Mouse (Mus musculus) thymus, postnatal 10 days (tissue): ENCODE results near the gene Dtymk.
"Not testable (repeated sequence)": the region's sequence is repeated elsewhere in the genome, so short reads cannot be mapped to it uniquely, and the experiment has no call there.

ENCODE experiments used
- DNase-seq, 2 experiments: peaks; one replicate each; pipeline ENCODE4 v3.0.0; 2021; ENCODE audit warnings: low spot score in 2 of 2

Gene Dtymk

DNA sequence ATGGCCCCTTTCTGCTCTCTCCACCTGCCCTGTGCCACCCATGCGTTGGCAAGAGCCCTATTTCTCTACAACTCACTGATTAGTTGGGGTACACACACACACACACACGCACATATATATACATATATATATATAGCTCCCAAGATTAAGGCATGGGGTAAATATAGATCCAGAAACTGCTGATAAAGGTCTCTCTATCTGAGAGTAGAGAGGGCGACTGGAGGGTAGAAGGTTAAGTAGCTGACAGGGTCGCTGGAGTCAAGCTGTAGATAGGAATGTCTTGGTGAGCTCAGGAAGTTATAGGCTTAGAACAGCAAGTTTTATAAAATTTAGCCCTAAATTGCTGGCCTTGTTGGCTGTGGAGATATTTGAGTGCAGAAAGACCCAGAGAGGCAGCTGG, 3.1 kb upstream of the Dtymk start:
- DNase-seq, result no peak

GRCm38 (mm10) chr1:93803556-93804507, 2.1 kb upstream of the Dtymk start, which contains the start of gene Ing5:
Ing5 (plus strand) TSS chr1:93803965.
- DNase-seq, result peak; percentile 99 to 100

GRCm38 (mm10) chr1:93802771-93803170, 1.0 kb upstream of the Dtymk start:
- DNase-seq, result no peak

GRCm38 (mm10) chr1:93800670-93801503, 847 bp downstream of the Dtymk start:
- no peak for DNase-seq

DNA sequence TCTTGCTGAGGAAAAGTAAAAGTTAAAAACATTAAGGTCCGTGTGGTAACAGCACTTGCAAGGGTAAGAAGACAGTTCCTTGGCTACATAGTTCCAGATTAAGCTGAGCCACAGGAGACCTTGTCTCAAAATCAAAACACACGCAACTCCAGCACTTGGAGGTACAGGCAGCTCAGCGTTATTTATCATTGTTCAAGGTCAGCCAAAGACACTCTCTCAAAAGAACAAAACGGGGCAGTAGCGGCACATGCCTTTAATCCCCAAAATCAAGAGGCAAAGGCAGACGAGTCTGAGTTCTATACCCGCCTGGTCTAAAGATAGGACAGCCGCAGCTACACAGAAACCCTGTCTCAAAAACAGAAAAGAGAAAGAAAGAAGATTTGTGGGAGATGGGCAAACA, 5.8 kb downstream of the Dtymk start:
- no peak for DNase-seq

DNA sequence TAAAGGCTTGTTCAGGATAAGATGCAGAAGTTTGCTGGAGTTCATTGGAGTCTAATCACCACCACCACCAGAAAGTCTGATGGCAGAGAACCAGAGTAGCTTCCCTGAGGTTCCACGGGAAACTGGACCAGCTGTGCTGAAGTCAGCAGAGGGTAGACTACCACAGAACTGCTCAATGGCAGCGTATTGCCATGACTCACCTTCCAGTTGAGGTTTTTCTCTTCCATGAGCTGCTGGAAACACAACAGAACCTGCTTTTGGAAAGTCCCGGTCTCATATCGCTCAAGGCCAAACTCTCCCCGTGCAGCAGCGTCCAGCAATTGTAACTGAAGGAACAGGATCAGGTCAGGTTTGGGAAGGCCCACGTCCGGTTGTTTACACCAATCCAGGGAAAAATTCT, 7.2 kb downstream of the Dtymk start:
- no peak for DNase-seq

DNA sequence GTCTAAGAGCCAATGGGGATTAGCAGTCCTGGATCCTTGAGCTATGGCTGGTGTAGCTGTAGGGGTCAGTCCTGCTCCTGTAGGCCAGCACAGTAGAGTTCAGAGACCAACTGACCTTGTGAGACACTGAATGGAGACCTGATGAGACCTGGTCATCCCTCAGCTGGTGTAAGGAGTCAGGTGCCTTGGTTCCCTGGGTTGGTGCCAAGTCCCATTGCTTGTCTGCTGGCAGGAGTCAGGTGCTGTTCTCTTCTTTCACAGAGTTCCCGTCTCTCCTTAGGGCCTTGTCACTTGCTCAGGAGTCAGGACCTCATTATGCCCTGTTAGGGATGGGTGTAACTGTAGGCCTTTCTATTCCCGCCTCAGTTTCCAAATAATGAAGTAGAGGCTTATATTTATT, 14.8 kb downstream of the Dtymk start:
- no peak for DNase-seq

- DNase-seq, result no peak
Observed at GRCm38 (mm10) chr1:93776686-93777085, 25.0 kb downstream of the Dtymk start.

DNA sequence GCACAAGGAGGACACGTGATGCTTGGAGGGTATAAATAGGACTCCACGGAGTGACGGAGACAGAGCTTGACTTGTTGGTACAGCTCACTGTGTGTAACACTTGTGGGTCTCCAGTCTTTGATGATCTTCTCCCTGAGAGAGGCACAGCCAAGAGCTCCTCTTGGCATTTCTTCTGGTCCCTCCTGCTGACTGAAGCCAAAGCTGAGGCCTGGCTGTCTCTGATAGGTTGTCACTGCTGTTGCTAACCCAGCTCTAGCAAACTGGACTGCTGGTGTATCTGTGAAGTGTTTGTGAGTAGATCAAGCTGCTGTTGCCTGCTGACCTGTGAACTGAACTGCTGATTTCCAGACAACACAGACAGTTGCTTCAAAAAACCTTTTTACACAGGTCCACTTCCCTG, 31.8 kb downstream of the Dtymk start:
- no peak for DNase-seq

DNA sequence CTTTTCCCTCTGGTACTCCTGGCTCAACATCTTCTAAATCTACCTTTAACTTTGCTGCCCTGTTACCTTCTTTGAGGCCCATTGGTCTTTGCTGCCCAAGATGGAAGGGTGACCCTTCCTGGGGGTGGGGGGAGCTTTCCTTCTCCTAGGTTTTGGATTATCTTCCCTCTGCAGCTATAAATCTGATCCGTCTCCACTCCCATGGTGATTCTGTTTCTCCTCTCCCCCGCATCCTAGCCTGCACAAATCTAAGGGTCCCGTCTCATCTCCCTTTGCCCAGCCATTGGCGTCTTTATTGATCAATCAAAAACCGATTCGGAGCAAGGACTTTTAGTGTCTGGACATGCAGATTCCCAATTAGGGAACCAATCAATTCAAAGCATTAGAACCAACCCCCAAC, 34.1 kb downstream of the Dtymk start:
- no peak for DNase-seq

DNA sequence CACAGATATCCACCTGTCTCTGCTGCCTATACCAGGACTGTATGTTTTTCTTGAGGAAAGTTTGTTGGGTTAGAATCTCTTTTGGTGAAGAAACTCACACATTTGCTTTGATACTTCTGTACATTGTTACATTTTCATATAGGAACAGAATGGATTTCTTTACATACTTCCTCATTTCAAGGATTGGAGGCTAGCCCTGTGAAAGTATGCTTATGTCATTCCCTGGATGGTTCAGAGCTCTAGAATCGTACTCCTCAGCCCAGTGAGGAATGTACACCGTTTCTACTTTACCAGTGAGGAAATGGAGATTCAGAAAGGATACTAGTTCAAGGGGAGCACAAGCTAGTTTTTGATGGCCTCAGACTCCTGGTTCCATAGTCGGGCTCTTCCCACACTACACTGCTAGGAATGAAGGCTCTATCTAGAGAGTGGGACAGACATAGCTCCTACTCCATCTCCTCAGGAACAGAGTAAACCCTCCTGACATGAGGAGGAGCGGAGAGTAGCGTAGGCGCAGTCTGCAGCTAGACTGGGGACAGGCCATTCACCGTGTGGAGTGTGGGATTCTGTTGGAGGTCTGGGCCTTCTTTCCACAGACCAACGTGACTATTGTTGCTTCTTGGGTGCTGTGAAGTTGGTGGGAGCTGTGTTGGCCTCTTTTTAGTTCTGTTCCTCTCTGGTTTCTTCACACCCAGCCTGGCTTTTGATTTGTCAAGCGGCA, 36.7 kb downstream of the Dtymk start:
- no peak for DNase-seq

- not testable (repeated sequence) for DNase-seq
Observed at GRCm38 (mm10) chr1:93763531-93763930, 38.2 kb downstream of the Dtymk start.

GRCm38 (mm10) chr1:93760076-93760475, 41.7 kb downstream of the Dtymk start:
- DNase-seq, result no peak

GRCm38 (mm10) chr1:93756154-93756553, 45.6 kb downstream of the Dtymk start:
- DNase-seq, result no peak

GRCm38 (mm10) chr1:93755618-93756017, 46.1 kb downstream of the Dtymk start:
- no peak for DNase-seq

DNA sequence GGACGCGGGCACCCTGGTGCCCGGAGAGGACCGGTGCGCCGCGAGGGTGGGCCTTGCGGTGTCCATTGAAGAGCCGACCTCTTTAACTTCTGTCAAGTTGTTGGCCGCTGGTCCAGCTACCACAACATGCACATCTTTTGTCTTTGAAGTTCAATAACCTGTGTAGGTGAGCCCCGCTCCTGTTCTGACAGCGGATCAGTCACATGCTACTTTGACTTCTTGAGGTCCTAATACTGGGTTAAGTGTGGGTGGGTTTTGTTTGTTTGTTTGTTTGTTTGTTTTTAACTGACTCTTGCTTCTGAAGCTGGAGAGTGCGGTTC, 46.5 kb downstream of the Dtymk start:
- DNase-seq, result no peak

DNA sequence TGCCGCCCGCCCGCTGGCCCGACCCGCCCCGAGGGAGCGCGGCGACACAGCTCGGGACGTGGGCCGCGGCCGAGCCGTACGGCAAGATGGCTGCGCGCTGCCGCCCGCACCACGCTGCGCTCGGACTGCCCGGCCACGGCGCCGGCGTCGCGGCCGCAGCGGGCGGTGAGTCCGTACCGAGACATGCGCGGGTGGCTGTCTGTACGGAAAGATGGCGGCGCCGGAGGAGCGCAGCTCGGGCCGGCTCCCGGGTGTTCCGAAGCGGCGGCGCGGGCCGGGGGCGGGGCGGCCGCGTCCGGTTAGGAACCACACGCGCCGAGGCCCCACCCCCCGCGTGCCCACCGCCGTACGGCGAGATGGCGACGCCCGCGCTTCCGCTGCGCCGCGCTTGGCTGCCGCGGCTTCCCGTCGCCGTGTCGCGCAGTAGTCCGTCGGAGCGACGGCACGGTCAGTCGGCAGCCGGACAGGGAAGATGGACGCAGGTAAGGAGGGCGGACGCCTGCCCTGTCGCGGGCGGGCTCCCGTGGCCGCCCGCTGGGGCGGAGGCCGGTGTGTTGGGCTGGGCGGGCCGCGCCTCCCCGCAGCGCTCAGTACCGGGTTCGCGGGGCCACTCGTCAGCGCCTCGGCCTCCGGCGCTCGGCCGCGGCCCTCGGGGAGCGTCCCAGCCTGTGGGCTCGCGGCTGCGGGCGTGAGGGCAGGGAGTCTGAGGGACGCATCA, 47.0 kb downstream of the Dtymk start, which contains the start of gene Thap4:
Thap4 (minus strand) TSS at position 292 of the 718 bp plus-strand sequence.
- DNase-seq, result peak; percentile 74 to 85

GRCm38 (mm10) chr1:93753911-93754572, 47.7 kb downstream of the Dtymk start:
- peak; percentile 21 to 41 for DNase-seq

- DNase-seq, result no peak
Observed at GRCm38 (mm10) chr1:93751290-93751689, 50.4 kb downstream of the Dtymk start, which contains the start of gene Atg4b. Atg4b (plus strand) TSS chr1:93751500.

GRCm38 (mm10) chr1:93748539-93748938, 53.2 kb downstream of the Dtymk start:
- DNase-seq, result no peak

- DNase-seq, result no peak
Observed at GRCm38 (mm10) chr1:93746179-93746578, 55.6 kb downstream of the Dtymk start.
